In genomic region chr12:88045226-88045625, GRCm38 (mm10) we compare ENCODE assay signal across 40 mouse cellular contexts. TPM values are rescaled to one million over a fixed set of nuclear protein-coding genes. Genes with fewer than 3 reads are reported as not detected.
"Had no signal": no experiment of that assay in that cellular context is flagged by ENCODE, and none has a peak within 500 bp of the region (broad histone marks: within the 10 kb centered on the region; RNA-seq: fewer than 3 reads in every experiment).

No protein-coding gene starts in this region.

RNA-seq across cellular contexts. Expression of gene Gm2056, which starts 18.4 kb away (rescaled TPM):
- total RNA-seq: left cerebral cortex, postnatal 10 days; left cerebral cortex, postnatal 14 days; left cerebral cortex, postnatal 25 days; left cerebral cortex, postnatal 36 days; left cerebral cortex, postnatal 4 days; liver, adult 2 months; megakaryocyte progenitor cell, adult 5-6 weeks; megakaryocyte, adult 5-6 weeks; megakaryocyte-erythroid progenitor cell, adult 5-6 weeks; midbrain, postnatal 0 days; monocyte, adult 5-6 weeks had no signal
- polyA plus RNA-seq: limb, embryonic 10.5 days; limb, embryonic 11.5 days; limb, embryonic 12.5 days; limb, embryonic 13.5 days; limb, embryonic 14.5 days; limb, embryonic 15.5 days; liver, adult 2 months; liver, embryonic 11.5 days; liver, embryonic 12.5 days; liver, embryonic 13.5 days; liver, embryonic 14.5 days; liver, embryonic 15.5 days; liver, embryonic 16.5 days; liver, postnatal 0 days; lung, adult 2 months; lung, embryonic 14.5 days; lung, embryonic 15.5 days; lung, embryonic 16.5 days; lung, postnatal 0 days; macrophage; midbrain, embryonic 10.5 days; midbrain, embryonic 11.5 days; midbrain, embryonic 12.5 days; midbrain, embryonic 13.5 days; midbrain, embryonic 14.5 days; midbrain, embryonic 15.5 days; midbrain, embryonic 16.5 days; midbrain, postnatal 0 days; neural tube, embryonic 11.5 days; neural tube, embryonic 12.5 days had no signal

RNA-seq across cellular contexts. Expression of gene Gm6803, which starts 26.7 kb away (rescaled TPM):
- total RNA-seq: left cerebral cortex, postnatal 10 days; left cerebral cortex, postnatal 14 days; left cerebral cortex, postnatal 25 days; left cerebral cortex, postnatal 36 days; left cerebral cortex, postnatal 4 days; liver, adult 2 months; megakaryocyte progenitor cell, adult 5-6 weeks; megakaryocyte, adult 5-6 weeks; megakaryocyte-erythroid progenitor cell, adult 5-6 weeks; midbrain, postnatal 0 days; monocyte, adult 5-6 weeks had no signal
- polyA plus RNA-seq: limb, embryonic 10.5 days; limb, embryonic 11.5 days; limb, embryonic 12.5 days; limb, embryonic 13.5 days; limb, embryonic 14.5 days; limb, embryonic 15.5 days; liver, adult 2 months; liver, embryonic 11.5 days; liver, embryonic 12.5 days; liver, embryonic 13.5 days; liver, embryonic 14.5 days; liver, embryonic 15.5 days; liver, embryonic 16.5 days; liver, postnatal 0 days; lung, adult 2 months; lung, embryonic 14.5 days; lung, embryonic 15.5 days; lung, embryonic 16.5 days; lung, postnatal 0 days; macrophage; midbrain, embryonic 10.5 days; midbrain, embryonic 11.5 days; midbrain, embryonic 12.5 days; midbrain, embryonic 13.5 days; midbrain, embryonic 14.5 days; midbrain, embryonic 15.5 days; midbrain, embryonic 16.5 days; midbrain, postnatal 0 days; myocyte; neural tube, embryonic 11.5 days; neural tube, embryonic 12.5 days had no signal

RNA-seq across cellular contexts. Expression of gene Gm2075, which starts 33.6 kb away (rescaled TPM):
- total RNA-seq: left cerebral cortex, postnatal 10 days; left cerebral cortex, postnatal 14 days; left cerebral cortex, postnatal 25 days; left cerebral cortex, postnatal 36 days; left cerebral cortex, postnatal 4 days; liver, adult 2 months; megakaryocyte progenitor cell, adult 5-6 weeks; megakaryocyte, adult 5-6 weeks; megakaryocyte-erythroid progenitor cell, adult 5-6 weeks; midbrain, postnatal 0 days; monocyte, adult 5-6 weeks had no signal
- polyA plus RNA-seq: limb, embryonic 10.5 days; limb, embryonic 11.5 days; limb, embryonic 12.5 days; limb, embryonic 13.5 days; limb, embryonic 14.5 days; limb, embryonic 15.5 days; liver, adult 2 months; liver, embryonic 11.5 days; liver, embryonic 12.5 days; liver, embryonic 13.5 days; liver, embryonic 14.5 days; liver, embryonic 15.5 days; liver, embryonic 16.5 days; liver, postnatal 0 days; lung, adult 2 months; lung, embryonic 14.5 days; lung, embryonic 15.5 days; lung, embryonic 16.5 days; lung, postnatal 0 days; macrophage; midbrain, embryonic 10.5 days; midbrain, embryonic 11.5 days; midbrain, embryonic 12.5 days; midbrain, embryonic 13.5 days; midbrain, embryonic 14.5 days; midbrain, embryonic 15.5 days; midbrain, embryonic 16.5 days; midbrain, postnatal 0 days; neural tube, embryonic 11.5 days; neural tube, embryonic 12.5 days had no signal

RNA-seq across cellular contexts. Expression of gene Gm16368, which starts 38.3 kb away (rescaled TPM):
- total RNA-seq: left cerebral cortex, postnatal 10 days; left cerebral cortex, postnatal 14 days; left cerebral cortex, postnatal 25 days; left cerebral cortex, postnatal 36 days; left cerebral cortex, postnatal 4 days; liver, adult 2 months; megakaryocyte progenitor cell, adult 5-6 weeks; megakaryocyte, adult 5-6 weeks; megakaryocyte-erythroid progenitor cell, adult 5-6 weeks; midbrain, postnatal 0 days; monocyte, adult 5-6 weeks had no signal
- polyA plus RNA-seq: limb, embryonic 10.5 days; limb, embryonic 11.5 days; limb, embryonic 12.5 days; limb, embryonic 13.5 days; limb, embryonic 14.5 days; limb, embryonic 15.5 days; liver, adult 2 months; liver, embryonic 11.5 days; liver, embryonic 12.5 days; liver, embryonic 13.5 days; liver, embryonic 14.5 days; liver, embryonic 15.5 days; liver, embryonic 16.5 days; liver, postnatal 0 days; lung, adult 2 months; lung, embryonic 14.5 days; lung, embryonic 15.5 days; lung, embryonic 16.5 days; lung, postnatal 0 days; macrophage; midbrain, embryonic 10.5 days; midbrain, embryonic 11.5 days; midbrain, embryonic 12.5 days; midbrain, embryonic 13.5 days; midbrain, embryonic 14.5 days; midbrain, embryonic 15.5 days; midbrain, embryonic 16.5 days; midbrain, postnatal 0 days; myocyte; neural tube, embryonic 11.5 days; neural tube, embryonic 12.5 days had no signal
